Mouse (Mus musculus): ENCODE measurements around the gene Ccng1. TPM values are rescaled to one million over a fixed set of nuclear protein-coding genes. Genes with fewer than 3 reads are reported as not detected.

The Ccng1 gene
- polyA plus RNA-seq (2015; fragmentation: Nextera tagmentation; extraction: Ambion mirVana), result 50.8 and 56.6 TPM in 2 replicates

- Histone ChIP-seq H3K27me3 (replicated peaks; ENCODE audit: control insufficient read depth, insufficient read depth, low read length) (no peaks in the 10 kb centered on the region), H3K27ac (ENCODE audit: low read length) (peak within 1 kb of the TSS; percentile 74), H3K4me2 (ENCODE audit: low read depth, low read length) (peak within 1 kb of the TSS; percentile 59), H3K4me1 (ENCODE audit: control insufficient read depth, insufficient read depth, low read length) (no peaks in the 10 kb centered on the region), H3K36me3 (ENCODE audit: control insufficient read depth, insufficient read depth, low read length) (no peaks in the 10 kb centered on the region), H3K4me3 (ENCODE audit: low read length) (peak within 1 kb of the TSS; percentile 96), H3K9ac (ENCODE audit: low read depth, low read length) (peak within 1 kb of the TSS; percentile 93), H3K9me3 (ENCODE audit: control insufficient read depth, low read length) (no peaks in the 10 kb centered on the region)
- ATAC-seq, result peak; percentile 99
- WGBS, result 0% methylated on average over 25 of the region's 25 CpGs
Measured at GRCm38 (mm10) chr11:40755109-40755627, at the start of gene Ccng1. Gene Ccng1 (minus strand): TSS chr11:40755311.

- Histone ChIP-seq H3K4me3 (ENCODE audit: low read length) (no peak overlapping the region), H3K9ac (ENCODE audit: low read depth, low read length) (no peak overlapping the region), H3K9me3 (ENCODE audit: control insufficient read depth, low read length) (no peaks in the 10 kb centered on the region), H3K4me2 (ENCODE audit: low read depth, low read length) (no peak overlapping the region), H3K4me1 (ENCODE audit: control insufficient read depth, insufficient read depth, low read length) (no peaks in the 10 kb centered on the region), H3K27ac (ENCODE audit: low read length) (no peak overlapping the region), H3K27me3 (replicated peaks; ENCODE audit: control insufficient read depth, insufficient read depth, low read length) (no peaks in the 10 kb centered on the region), H3K36me3 (ENCODE audit: control insufficient read depth, insufficient read depth, low read length) (no peaks in the 10 kb centered on the region)
- WGBS, result 67% methylated on average over 5 of the region's 5 CpGs
- no peak for ATAC-seq
Measured at GRCm38 (mm10) chr11:40790307-40790706, 35.2 kb upstream of the Ccng1 start.

GRCm38 (mm10) chr11:40789701-40790100 is 34.6 kb upstream of the Ccng1 start:
- no peak for ATAC-seq
- Histone ChIP-seq H3K4me1 (ENCODE audit: control insufficient read depth, insufficient read depth, low read length) (no peaks in the 10 kb centered on the region), H3K27me3 (replicated peaks; ENCODE audit: control insufficient read depth, insufficient read depth, low read length) (no peaks in the 10 kb centered on the region), H3K36me3 (ENCODE audit: control insufficient read depth, insufficient read depth, low read length) (no peaks in the 10 kb centered on the region), H3K9ac (ENCODE audit: low read depth, low read length) (no peak overlapping the region), H3K4me3 (ENCODE audit: low read length) (no peak overlapping the region), H3K9me3 (ENCODE audit: control insufficient read depth, low read length) (no peaks in the 10 kb centered on the region), H3K27ac (ENCODE audit: low read length) (no peak overlapping the region), H3K4me2 (ENCODE audit: low read depth, low read length) (no peak overlapping the region)
- WGBS, result 66% methylated on average over 4 of the region's 4 CpGs

- Histone ChIP-seq H3K27me3 (replicated peaks; ENCODE audit: control insufficient read depth, insufficient read depth, low read length) (no peaks in the 10 kb centered on the region), H3K4me3 (ENCODE audit: low read length) (no peak overlapping the region), H3K9ac (ENCODE audit: low read depth, low read length) (no peak overlapping the region), H3K9me3 (ENCODE audit: control insufficient read depth, low read length) (no peaks in the 10 kb centered on the region), H3K36me3 (ENCODE audit: control insufficient read depth, insufficient read depth, low read length) (no peaks in the 10 kb centered on the region), H3K4me1 (ENCODE audit: control insufficient read depth, insufficient read depth, low read length) (no peaks in the 10 kb centered on the region), H3K4me2 (ENCODE audit: low read depth, low read length) (no peak overlapping the region), H3K27ac (ENCODE audit: low read length) (no peak overlapping the region)
- 67% methylated on average over 2 of the region's 2 CpGs for WGBS
- no peak for ATAC-seq
Measured at GRCm38 (mm10) chr11:40786900-40787299, 31.8 kb upstream of the Ccng1 start.

- whole genome bisulfite sequencing, result 75% methylated on average over 8 of the region's 8 CpGs
- no peak overlapping the region for H3K9ac ChIP-seq (ENCODE audit: low read depth, low read length)
- no peaks in the 10 kb centered on the region for H3K27me3 ChIP-seq (replicated peaks; ENCODE audit: control insufficient read depth, insufficient read depth, low read length)
- ATAC-seq, result no peak
- H3K4me1 ChIP-seq (ENCODE audit: control insufficient read depth, insufficient read depth, low read length), result no peaks in the 10 kb centered on the region
- no peak overlapping the region for H3K4me2 ChIP-seq (ENCODE audit: low read depth, low read length)
- H3K4me3 ChIP-seq (ENCODE audit: low read length), result no peak overlapping the region
- H3K9me3 ChIP-seq (ENCODE audit: control insufficient read depth, low read length), result no peaks in the 10 kb centered on the region
- no peaks in the 10 kb centered on the region for H3K36me3 ChIP-seq (ENCODE audit: control insufficient read depth, insufficient read depth, low read length)
- no peak overlapping the region for H3K27ac ChIP-seq (ENCODE audit: low read length)
Measured at GRCm38 (mm10) chr11:40784326-40784725, 29.2 kb upstream of the Ccng1 start.

GRCm38 (mm10) chr11:40783346-40783745 is 28.2 kb upstream of the Ccng1 start:
- no peak for ATAC-seq
- Histone ChIP-seq H3K36me3 (ENCODE audit: control insufficient read depth, insufficient read depth, low read length) (no peaks in the 10 kb centered on the region), H3K27ac (ENCODE audit: low read length) (no peak overlapping the region), H3K27me3 (replicated peaks; ENCODE audit: control insufficient read depth, insufficient read depth, low read length) (no peaks in the 10 kb centered on the region), H3K4me2 (ENCODE audit: low read depth, low read length) (no peak overlapping the region), H3K9me3 (ENCODE audit: control insufficient read depth, low read length) (no peaks in the 10 kb centered on the region), H3K4me3 (ENCODE audit: low read length) (no peak overlapping the region), H3K4me1 (ENCODE audit: control insufficient read depth, insufficient read depth, low read length) (no peaks in the 10 kb centered on the region), H3K9ac (ENCODE audit: low read depth, low read length) (no peak overlapping the region)
- WGBS, result 83% methylated on average over 1 of the region's 1 CpGs

- 71% methylated on average over 2 of the region's 2 CpGs for WGBS
Measured at GRCm38 (mm10) chr11:40781857-40782256, 26.7 kb upstream of the Ccng1 start.

GRCm38 (mm10) chr11:40775315-40776269 is 20.5 kb upstream of the Ccng1 start:
- WGBS, result 43% methylated on average over 12 of the region's 12 CpGs
- Histone ChIP-seq H3K9me3 (ENCODE audit: control insufficient read depth, low read length) (no peaks in the 10 kb centered on the region), H3K27ac (ENCODE audit: low read length) (no peak overlapping the region), H3K27me3 (replicated peaks; ENCODE audit: control insufficient read depth, insufficient read depth, low read length) (no peaks in the 10 kb centered on the region), H3K36me3 (ENCODE audit: control insufficient read depth, insufficient read depth, low read length) (no peaks in the 10 kb centered on the region), H3K4me3 (ENCODE audit: low read length) (no peak overlapping the region), H3K4me1 (ENCODE audit: control insufficient read depth, insufficient read depth, low read length) (no peaks in the 10 kb centered on the region), H3K9ac (ENCODE audit: low read depth, low read length) (no peak overlapping the region), H3K4me2 (ENCODE audit: low read depth, low read length) (no peak overlapping the region)
- ATAC-seq, result no peak

More at GRCm38 (mm10) chr11:40781857-40782256, 26.7 kb upstream of the Ccng1 start:
- Histone ChIP-seq H3K27me3 (replicated peaks; ENCODE audit: control insufficient read depth, insufficient read depth, low read length) (no peaks in the 10 kb centered on the region), H3K4me2 (ENCODE audit: low read depth, low read length) (no peak overlapping the region), H3K36me3 (ENCODE audit: control insufficient read depth, insufficient read depth, low read length) (no peaks in the 10 kb centered on the region), H3K9me3 (ENCODE audit: control insufficient read depth, low read length) (no peaks in the 10 kb centered on the region), H3K9ac (ENCODE audit: low read depth, low read length) (no peak overlapping the region), H3K4me1 (ENCODE audit: control insufficient read depth, insufficient read depth, low read length) (no peaks in the 10 kb centered on the region), H3K4me3 (ENCODE audit: low read length) (no peak overlapping the region), H3K27ac (ENCODE audit: low read length) (no peak overlapping the region)
- no peak for ATAC-seq

GRCm38 (mm10) chr11:40764690-40765089 is 9.6 kb upstream of the Ccng1 start:
- Histone ChIP-seq H3K9me3 (ENCODE audit: control insufficient read depth, low read length) (no peaks in the 10 kb centered on the region), H3K36me3 (ENCODE audit: control insufficient read depth, insufficient read depth, low read length) (no peaks in the 10 kb centered on the region), H3K27ac (ENCODE audit: low read length) (no peak overlapping the region), H3K27me3 (replicated peaks; ENCODE audit: control insufficient read depth, insufficient read depth, low read length) (no peaks in the 10 kb centered on the region), H3K4me2 (ENCODE audit: low read depth, low read length) (no peak overlapping the region), H3K9ac (ENCODE audit: low read depth, low read length) (no peak overlapping the region), H3K4me1 (ENCODE audit: control insufficient read depth, insufficient read depth, low read length) (no peaks in the 10 kb centered on the region), H3K4me3 (ENCODE audit: low read length) (no peak overlapping the region)
- no peak for ATAC-seq
- 75% methylated on average over 4 of the region's 4 CpGs for WGBS

Measured in intestine, embryonic 16.5 days (tissue).